Mouse (Mus musculus) stomach, postnatal 0 days (tissue): Measurements from ENCODE around the gene Foxs1. TPM values are rescaled to one million over a fixed set of nuclear protein-coding genes. Genes with fewer than 3 reads are reported as not detected.

ENCODE experiments used
- ATAC-seq: fragments of 200-750 bp; cut with Nextera tagmentation; 2 replicates; pipeline ENCODE4 v1.8.0; 2017; ENCODE audit not compliant: low FRiP score, low TSS enrichment
- DNase-seq: peaks from one replicate; pipeline ENCODE4 v3.0.0-alpha.2; 2016; ENCODE audit warnings: low spot score
- H3K27ac ChIP-seq: fragments of 300-500 bp; sonication (generic); replicated peaks from 2 replicates; pipeline ENCODE4 v1.5.1; 2014; ENCODE audit warnings: mild to moderate bottlenecking, control low read depth
- H3K27me3 ChIP-seq: fragments of 300-500 bp; sonication (generic); 2 replicates; pipeline ENCODE4 v1.6.1; 2014; ENCODE audit warnings: low read length; ENCODE audit not compliant: control insufficient read depth, insufficient read depth
- H3K36me3 ChIP-seq: fragments of 300-500 bp; sonication (generic); 2 replicates; pipeline ENCODE4 v1.6.1; 2014; ENCODE audit warnings: low read length, mixed read lengths; ENCODE audit not compliant: control insufficient read depth, insufficient read depth
- H3K4me1 ChIP-seq: fragments of 300-500 bp; sonication (generic); replicated peaks from 2 replicates; pipeline ENCODE4 v1.6.1; 2014; ENCODE audit warnings: antibody characterized with exemption; ENCODE audit not compliant: control insufficient read depth, insufficient read depth
- H3K4me2 ChIP-seq: fragments of 300-500 bp; sonication (generic); replicated peaks from 2 replicates; pipeline ENCODE4 v1.6.1; 2014; ENCODE audit warnings: low read depth, mild to moderate bottlenecking, control low read depth, moderate library complexity
- H3K4me3 ChIP-seq: fragments of 300-500 bp; sonication (generic); 2 replicates; pipeline ENCODE4 v1.5.1; 2014; ENCODE audit warnings: low read depth, low read length, control low read depth
- H3K9ac ChIP-seq: fragments of 300-500 bp; sonication (generic); 2 replicates; pipeline ENCODE4 v1.6.1; 2014; ENCODE audit warnings: mild to moderate bottlenecking, low read length, control low read depth, mixed read lengths
- H3K9me3 ChIP-seq: fragments of 300-500 bp; sonication (generic); 2 replicates; pipeline ENCODE4 v1.6.1; 2016; ENCODE audit warnings: low read length; ENCODE audit not compliant: control insufficient read depth
- CTCF ChIP-seq: IDR thresholded peaks from 2 replicates; pipeline ENCODE4 v1.5.1; 2016; ENCODE audit warnings: antibody characterized with exemption, low read depth, mild to moderate bottlenecking, moderate library complexity
- EP300 ChIP-seq: optimal IDR thresholded peaks from 2 replicates; pipeline ENCODE3; 2016; ENCODE audit warnings: antibody characterized with exemption
- WGBS: fragments of 180-500 bp; shearing (Covaris S2); extraction: QIAGEN DNeasy Blood & Tissue Kit; methylation state at CpG from one replicate; pipeline ENCODE4 v1.1.7; 2014; 5-methylcytosine and 5-hydroxymethylcytosine counted together
- polyA plus RNA-seq: library from polyadenylated mRNA; unstranded; fragments of >200 nt; fragmentation: Nextera tagmentation; extraction: Ambion mirVana; gene quantifications from 2 replicates; pipeline ENCODE4 v1.2.1, GENCODE M21; 2015

The Foxs1 gene
- polyA plus RNA-seq, 1 experiment from 2014 or later: 2.6 TPM

DNA sequence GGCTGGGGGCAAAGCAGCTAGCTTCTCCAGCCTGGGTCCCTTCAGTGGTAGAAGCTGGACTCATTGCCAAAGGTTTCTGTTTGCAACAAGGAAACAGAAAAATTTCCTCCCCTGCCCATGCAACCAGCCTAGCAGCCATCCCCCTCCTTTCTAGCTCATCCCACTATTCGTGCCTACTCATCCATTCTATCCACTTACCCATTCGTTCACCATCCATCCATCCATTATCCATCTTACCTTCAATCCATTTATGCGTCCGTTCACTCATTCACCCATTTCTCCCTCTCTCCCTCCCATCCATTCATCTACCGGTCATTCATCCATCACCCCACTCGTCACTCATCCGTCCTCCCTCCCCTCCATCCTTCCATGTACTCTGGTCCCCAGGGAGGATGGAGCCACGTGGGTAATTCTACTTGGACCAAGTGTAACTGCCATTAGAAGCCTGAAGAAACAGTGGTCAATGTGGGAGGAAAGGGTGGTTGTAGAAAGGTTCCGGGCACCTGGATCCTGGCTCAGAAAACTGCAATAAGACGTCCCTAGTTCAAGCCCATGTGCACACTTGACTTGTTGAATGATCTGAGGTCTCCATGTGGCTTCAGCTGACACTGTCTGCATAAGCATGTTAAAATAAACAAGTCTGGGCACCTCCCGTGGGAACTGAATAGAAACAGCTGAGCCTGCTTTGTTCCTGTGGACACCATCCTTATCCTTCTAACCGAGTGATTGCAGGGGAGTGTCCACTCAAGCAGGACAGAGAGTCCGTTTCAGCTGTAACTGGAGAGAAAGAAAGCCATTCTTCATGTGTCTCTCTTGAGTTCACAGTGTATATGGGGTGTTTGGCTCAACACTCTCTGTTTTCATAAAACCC, 19.1 kb upstream of the Foxs1 start:
- H3K4me1 ChIP-seq: 0 out of 2 replicates have a peak, but pooled peaks cover 2% of the 10 kb centered on the region
- H3K4me2 ChIP-seq: peak overlapping the region; percentile 97
- H3K36me3 ChIP-seq: no peaks in the 10 kb centered on the region
- H3K9me3 ChIP-seq: no peaks in the 10 kb centered on the region
- peak overlapping the region; percentile 50 for H3K9ac ChIP-seq
- 19% methylated on average over 13 of the region's 13 CpGs for WGBS
- peak overlapping the region; percentile 52 for H3K4me3 ChIP-seq
- H3K27me3 ChIP-seq: peaks cover 9% of the 10 kb centered on the region; the same call in 1 of the 2 replicates
- DNase-seq (no peak), ATAC-seq (no peak)
- TF ChIP-seq CTCF (no peak), EP300 (no peak)
- no peak overlapping the region for H3K27ac ChIP-seq

DNA sequence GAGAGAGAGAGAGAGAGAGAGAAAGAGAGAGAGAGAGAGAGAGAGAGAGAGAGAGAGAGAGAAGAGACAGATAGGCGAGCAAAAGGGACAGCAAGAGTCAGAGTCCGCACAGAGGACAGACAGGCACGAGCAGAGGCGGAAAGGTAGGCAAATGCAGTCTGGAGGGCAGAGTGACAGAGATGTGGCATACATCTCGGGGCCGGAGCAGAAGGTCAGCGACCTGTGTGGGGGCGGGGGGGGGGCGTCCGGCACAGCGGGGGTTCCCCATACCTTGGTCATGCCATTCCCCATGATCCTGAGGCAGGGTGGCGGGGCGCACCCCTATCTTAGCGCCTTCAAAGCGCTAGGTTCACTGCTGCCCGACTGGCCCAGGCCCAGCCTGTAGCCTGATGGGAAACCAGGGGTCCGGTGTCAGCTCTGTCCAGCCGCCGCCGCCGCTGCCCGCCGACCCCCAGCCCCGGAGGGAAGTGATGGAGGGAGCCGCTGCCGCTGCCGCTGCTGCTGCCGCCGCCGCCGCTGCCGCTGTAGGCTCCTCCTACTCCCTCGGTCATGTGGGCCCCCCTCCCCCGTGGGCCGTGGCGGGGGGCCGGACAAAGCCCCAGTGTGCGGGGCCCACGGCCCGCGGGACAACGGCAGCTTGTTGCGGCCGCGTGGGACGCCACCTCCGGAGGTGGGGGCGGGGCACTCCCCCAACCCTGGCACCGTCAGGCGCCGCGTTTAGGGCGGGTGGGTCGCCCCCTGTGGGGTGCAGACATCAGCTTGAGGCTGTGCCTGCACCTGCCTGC, 18.2 kb upstream of the Foxs1 start, which contains the start of gene Dusp15:
Gene Dusp15, minus strand, starts transcription at position 634 of the 785 bp plus-strand sequence.
- Histone ChIP-seq H3K27me3 (peaks cover 9% of the 10 kb centered on the region; the same call in 1 of the 2 replicates), H3K36me3 (no peaks in the 10 kb centered on the region), H3K9ac (peak within 1 kb of the TSS; percentile 50), H3K9me3 (no peaks in the 10 kb centered on the region), H3K4me2 (peak within 1 kb of the TSS; percentile 97), H3K4me3 (peak within 1 kb of the TSS; percentile 52), H3K4me1 (0 out of 2 replicates have a peak, but pooled peaks cover 2% of the 10 kb centered on the region), H3K27ac (no peak within 1 kb of the TSS)
- 1% methylated on average over 37 of the region's 54 CpGs for WGBS
- DNase-seq (peak; percentile 22), ATAC-seq (peak; percentile 43; the same call in 1 of the 2 replicates)
- TF ChIP-seq EP300: no peak
- TF ChIP-seq CTCF: no peak

DNA sequence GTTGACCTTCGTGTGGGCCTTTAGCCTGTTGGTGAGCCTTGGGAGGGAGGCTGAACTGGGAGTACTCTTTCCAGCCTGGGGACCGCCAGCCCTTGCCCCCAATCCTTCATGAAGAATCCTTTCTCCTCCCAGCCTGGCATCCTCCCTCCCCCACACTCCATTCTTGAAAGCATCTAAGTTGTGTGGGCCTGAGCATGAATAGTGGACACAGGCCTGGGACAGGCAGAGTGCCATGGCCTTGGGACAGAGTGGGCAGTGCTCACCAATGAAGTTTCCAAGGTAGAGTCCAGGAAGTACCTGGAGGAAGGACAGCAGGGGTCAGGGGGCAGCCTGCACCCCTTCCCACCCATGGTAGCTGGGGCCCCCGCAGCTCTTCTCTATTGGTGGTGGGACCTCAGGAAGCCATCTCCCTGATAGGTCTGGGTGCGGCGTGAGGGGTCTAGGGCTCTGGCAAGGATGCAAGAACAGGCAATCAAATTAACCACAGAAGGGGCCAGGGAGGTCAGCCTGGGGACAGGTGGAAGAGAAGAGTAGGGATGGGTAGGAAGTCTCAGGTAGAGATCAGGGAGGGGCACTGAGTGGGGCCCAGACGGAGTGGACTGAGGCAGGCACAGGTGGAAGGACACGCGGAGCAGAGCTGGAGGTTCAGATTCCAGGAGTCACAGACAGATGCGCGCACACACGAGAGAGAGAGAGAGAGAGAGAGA, 17.5 kb upstream of the Foxs1 start:
- H3K4me3 ChIP-seq: no peak overlapping the region

DNA sequence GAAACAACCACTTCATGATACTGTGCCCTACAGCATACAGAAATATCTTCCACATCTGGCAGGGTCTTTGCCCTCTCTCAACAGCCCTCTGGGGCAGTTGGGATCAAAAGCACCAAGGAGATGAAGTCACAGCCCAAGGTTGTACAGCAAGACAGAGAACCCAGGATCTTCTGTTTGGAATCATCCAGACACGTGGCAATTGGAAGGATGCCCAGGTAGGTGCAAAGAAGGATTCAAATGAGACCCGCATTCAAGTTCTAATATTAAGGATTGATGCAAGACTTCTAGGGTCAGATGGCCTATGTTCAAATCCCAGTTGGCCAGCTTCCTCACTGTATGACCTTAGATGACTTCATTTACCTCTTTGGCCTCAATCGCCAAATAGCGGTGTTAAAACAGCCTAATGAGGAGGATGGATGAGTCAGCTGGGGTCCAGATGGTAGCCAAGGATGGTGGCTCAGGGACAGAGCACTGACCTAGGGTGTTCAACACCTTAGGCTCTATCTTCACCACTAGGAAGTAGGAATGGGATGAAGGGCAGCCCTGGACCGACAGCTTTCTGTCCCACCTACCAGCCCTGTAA, 15.5 kb upstream of the Foxs1 start:
- Histone ChIP-seq H3K4me1 (0 out of 2 replicates have a peak, but pooled peaks cover 2% of the 10 kb centered on the region), H3K4me2 (no peak overlapping the region), H3K9me3 (no peaks in the 10 kb centered on the region), H3K27ac (no peak overlapping the region), H3K36me3 (no peaks in the 10 kb centered on the region), H3K9ac (no peak overlapping the region), H3K27me3 (peaks cover 11% of the 10 kb centered on the region; the same call in 1 of the 2 replicates), H3K4me3 (no peak overlapping the region)
- 86% methylated on average over 5 of the region's 5 CpGs for WGBS
- ATAC-seq (no peak), DNase-seq (no peak)
- no peak for TF ChIP-seq EP300
- TF ChIP-seq CTCF: no peak

More for the DNA sequence above, 17.5 kb upstream of the Foxs1 start:
- Histone ChIP-seq H3K4me1 (0 out of 2 replicates have a peak, but pooled peaks cover 2% of the 10 kb centered on the region), H3K9me3 (no peaks in the 10 kb centered on the region), H3K4me2 (peak overlapping the region; percentile 97), H3K27me3 (peaks cover 9% of the 10 kb centered on the region; the same call in 1 of the 2 replicates), H3K9ac (no peak overlapping the region), H3K27ac (no peak overlapping the region), H3K36me3 (no peaks in the 10 kb centered on the region)
- no peak for TF ChIP-seq EP300
- ATAC-seq: no peak
- WGBS: 35% methylated on average over 11 of the region's 11 CpGs
- no peak for DNase-seq

DNA sequence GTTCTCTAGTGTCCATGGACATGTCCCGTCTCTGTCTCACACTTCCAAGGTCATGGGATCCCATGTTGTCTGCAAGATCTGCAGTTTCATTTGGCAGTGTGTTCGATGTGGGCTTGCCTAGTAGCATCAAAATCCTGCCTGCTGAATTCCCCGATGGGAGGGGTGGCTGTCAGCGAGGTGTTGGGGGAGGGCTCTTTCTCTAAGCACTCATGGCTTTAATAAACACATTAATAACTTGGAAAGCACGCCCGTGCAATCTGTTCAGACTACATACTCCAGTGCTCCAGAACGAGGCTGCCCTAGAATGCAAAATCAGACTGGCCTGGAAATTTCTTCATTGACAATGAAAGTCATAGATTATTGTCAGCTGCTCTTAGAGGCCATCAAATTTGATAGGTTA, 14.1 kb upstream of the Foxs1 start:
- Histone ChIP-seq H3K9me3 (no peaks in the 10 kb centered on the region), H3K9ac (no peak overlapping the region), H3K27ac (no peak overlapping the region), H3K36me3 (no peaks in the 10 kb centered on the region), H3K4me2 (no peak overlapping the region), H3K4me1 (0 out of 2 replicates have a peak, but pooled peaks cover 2% of the 10 kb centered on the region), H3K4me3 (no peak overlapping the region), H3K27me3 (peaks cover 19% of the 10 kb centered on the region; the same call in 1 of the 2 replicates)
- WGBS: 25% methylated on average over 7 of the region's 7 CpGs
- DNase-seq: no peak
- ATAC-seq: no peak
- TF ChIP-seq CTCF: no peak
- no peak for TF ChIP-seq EP300
